Mouse (Mus musculus) CD4-positive, CD25-positive, alpha-beta regulatory T cell, adult 2 months (primary cell): ENCODE data around the gene Olfr1316.

Experiments
- DNase-seq: peaks from one replicate; pipeline ENCODE4 v3.0.0-alpha.2; 2012; ENCODE audit warnings: low read depth, low spot score

The Olfr1316 gene

GRCm38 (mm10) chr2:112134877-112135276 is at the start of gene Olfr1316:
Olfr1316 (minus strand) TSS chr2:112134977.
- no peak for DNase-seq

- DNase-seq, result no peak
Measured at GRCm38 (mm10) chr2:112153898-112154297, 19.1 kb upstream of the Olfr1316 start, which contains the start of gene Olfr1318. Olfr1318 (plus strand) TSS chr2:112154198.

- no peak for DNase-seq
Measured at GRCm38 (mm10) chr2:112140029-112140428, 5.3 kb upstream of the Olfr1316 start, which contains the start of gene Olfr1317. Olfr1317 (plus strand) TSS chr2:112140329.

GRCm38 (mm10) chr2:112115340-112115739 is 19.4 kb downstream of the Olfr1316 start, which contains the start of gene Olfr1315-ps1:
Olfr1315-ps1 (minus strand) TSS chr2:112115440.
- no peak for DNase-seq

GRCm38 (mm10) chr2:112096681-112097080 is 38.1 kb downstream of the Olfr1316 start, which contains the start of gene Olfr1314:
Olfr1314 (minus strand) TSS chr2:112096781.
- no peak for DNase-seq

GRCm38 (mm10) chr2:112077743-112078142 is 57.0 kb downstream of the Olfr1316 start, which contains the start of gene Olfr1313:
Olfr1313 (minus strand) TSS chr2:112077843.
- no peak for DNase-seq
